Comparison of ENCODE assay signal across 25 mouse cellular contexts in the genomic region with DNA sequence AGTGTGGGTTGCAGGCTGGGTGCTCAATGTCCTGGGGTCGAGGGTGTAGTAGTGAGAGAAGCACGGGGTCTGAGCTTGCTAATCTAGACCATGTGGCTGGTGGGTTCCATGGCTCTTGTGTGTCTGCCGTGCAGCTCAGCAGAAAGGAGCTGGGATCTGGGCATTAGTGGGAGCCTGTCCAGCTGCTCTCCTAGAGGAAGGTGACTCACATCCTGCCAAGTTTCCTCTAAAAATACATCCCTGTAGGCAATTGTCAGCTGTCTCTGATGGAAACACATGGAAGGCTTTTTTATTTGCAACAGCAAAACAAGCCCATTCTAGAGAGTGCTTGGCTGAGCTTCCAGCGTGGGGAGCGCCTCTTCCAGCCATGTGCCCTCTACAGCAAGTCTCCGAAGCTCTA. TPM values are rescaled to one million over a fixed set of nuclear protein-coding genes. Genes with fewer than 3 reads are reported as not detected.
DNase-seq lines count a peak whose midpoint lies in the region; ATAC-seq and TF ChIP-seq lines count a peak whose summit lies in the region.
"Not testable (repeated sequence)": the region's sequence is repeated elsewhere in the genome, so short reads cannot be mapped to it uniquely, and the experiment has no call there.
"Had no signal": no experiment of that assay in that cellular context is flagged by ENCODE, and none has a peak within 500 bp of the region (broad histone marks: within the 10 kb centered on the region; RNA-seq: fewer than 3 reads in every experiment).

No protein-coding gene starts in this region.

- DNase-seq in heart, postnatal 0 days (ENCODE audit: low spot score); lung, postnatal 0 days (ENCODE audit: low spot score): not testable (repeated sequence)

- H3K27ac ChIP-seq in heart, embryonic 15.5 days; heart, embryonic 16.5 days (ENCODE audit: low read length); heart, postnatal 0 days (ENCODE audit: low read depth); lung, embryonic 16.5 days (ENCODE audit: low read length); lung, postnatal 0 days (ENCODE audit: low read length): not testable (repeated sequence)

- peak; percentile 40; the same call in 1 of the 2 replicates for ATAC-seq in cerebellum, adult (ENCODE audit: insufficient number of reproducible peaks, low FRiP score, low TSS enrichment)
- peak; percentile 77 for ATAC-seq in frontal cortex, adult (ENCODE audit: low TSS enrichment)
- peak; percentile 47; the same call in 1 of the 2 replicates for ATAC-seq in heart, embryonic 15.5 days (replicated peaks; ENCODE audit: insufficient number of reproducible peaks, insufficient read depth, low FRiP score, low read depth)
- peak; percentile 55; the same call in 1 of the 2 replicates for ATAC-seq in heart, embryonic 16.5 days (replicated peaks; ENCODE audit: extremely low read depth, insufficient read depth, low FRiP score)
- peak; percentile 47 for ATAC-seq in heart, postnatal 0 days (ENCODE audit: insufficient read depth, low read depth)
- peak; percentile 43; the same call in 1 of the 2 replicates for ATAC-seq in lung, embryonic 16.5 days (ENCODE audit: low read depth)
- ATAC-seq in lung, postnatal 0 days = peak; percentile 30; the same call in 1 of the 2 replicates

- not testable (repeated sequence) for H3K4me1 ChIP-seq in heart, embryonic 15.5 days (replicated peaks); heart, embryonic 16.5 days (ENCODE audit: control insufficient read depth, insufficient read depth, low read length); heart, postnatal 0 days (ENCODE audit: control insufficient read depth, insufficient read depth); lung, embryonic 16.5 days (replicated peaks; ENCODE audit: control insufficient read depth, insufficient read depth, low read length); lung, postnatal 0 days (ENCODE audit: insufficient read depth, low read depth, low read length)

- H3K36me3 ChIP-seq in heart, embryonic 15.5 days; heart, embryonic 16.5 days (ENCODE audit: control insufficient read depth, insufficient read depth); heart, postnatal 0 days (replicated peaks; ENCODE audit: control insufficient read depth, insufficient read depth, low read length); lung, embryonic 16.5 days (ENCODE audit: control insufficient read depth, insufficient read depth, low read length); lung, postnatal 0 days (ENCODE audit: insufficient read depth, low read length): not testable (repeated sequence)

- H3K9ac ChIP-seq in heart, embryonic 15.5 days; heart, embryonic 16.5 days (ENCODE audit: low read length); heart, postnatal 0 days (replicated peaks; ENCODE audit: low read depth, low read length); lung, embryonic 16.5 days (ENCODE audit: low read length); lung, postnatal 0 days (replicated peaks; ENCODE audit: low read depth): not testable (repeated sequence)

- not testable (repeated sequence) for H3K27me3 ChIP-seq in heart, embryonic 15.5 days; heart, embryonic 16.5 days (ENCODE audit: control insufficient read depth, insufficient read depth, low read length); heart, postnatal 0 days (ENCODE audit: control insufficient read depth, insufficient read depth, low read length); lung, embryonic 16.5 days (ENCODE audit: control insufficient read depth, insufficient read depth, low read depth, low read length); lung, postnatal 0 days (replicated peaks; ENCODE audit: insufficient read depth, low read length)

- WGBS in heart, embryonic 15.5 days = no CpG with 5 or more reads among the region's 6 CpGs
- WGBS in heart, embryonic 16.5 days = no CpG with 5 or more reads among the region's 6 CpGs
- no CpG with 5 or more reads among the region's 6 CpGs for WGBS in heart, postnatal 0 days
- WGBS in lung, embryonic 16.5 days = no CpG with 5 or more reads among the region's 6 CpGs
- WGBS in lung, postnatal 0 days = no CpG with 5 or more reads among the region's 6 CpGs

- TF ChIP-seq EP300 in heart, postnatal 0 days (IDR thresholded peaks at IDR 0.05; ENCODE audit: low read depth); lung, postnatal 0 days (IDR thresholded peaks at IDR 0.05): not testable (repeated sequence)

- not testable (repeated sequence) for H3K4me2 ChIP-seq in heart, embryonic 15.5 days; heart, embryonic 16.5 days (ENCODE audit: low read depth, low read length); heart, postnatal 0 days (ENCODE audit: low read depth, low read length); lung, embryonic 16.5 days (ENCODE audit: low read depth, low read length); lung, postnatal 0 days (replicated peaks; ENCODE audit: low read depth, low read length)

- H3K4me3 ChIP-seq in heart, embryonic 15.5 days; heart, embryonic 16.5 days (ENCODE audit: low read length); heart, postnatal 0 days (ENCODE audit: low read depth, low read length); lung, embryonic 16.5 days (ENCODE audit: low read length); lung, postnatal 0 days (ENCODE audit: low read depth, low read length): not testable (repeated sequence)

- TF ChIP-seq CTCF in heart, postnatal 0 days (IDR thresholded peaks at IDR 0.05; ENCODE audit: low read depth); lung, postnatal 0 days (IDR thresholded peaks at IDR 0.05): not testable (repeated sequence)

- not testable (repeated sequence) for H3K9me3 ChIP-seq in heart, embryonic 15.5 days (replicated peaks); heart, embryonic 16.5 days (replicated peaks; ENCODE audit: control insufficient read depth, low read length); heart, postnatal 0 days (replicated peaks; ENCODE audit: control insufficient read depth, low read length); lung, embryonic 16.5 days (ENCODE audit: control insufficient read depth, low read length); lung, postnatal 0 days (ENCODE audit: low read length)

RNA-seq across cellular contexts. Expression of a gene that starts 19.7 kb away (rescaled TPM):
- polyA plus RNA-seq in heart, embryonic 15.5 days (2015; fragmentation: Nextera tagmentation; extraction: Ambion mirVana) = 17.0 and 23.9 TPM in 2 replicates
- polyA plus RNA-seq in heart, embryonic 16.5 days (2015; fragmentation: Nextera tagmentation; extraction: Ambion mirVana) = 19.8 and 22.8 TPM in 2 replicates
- 99.6 and 106 TPM in 2 replicates for total RNA-seq in heart, postnatal 0 days (2014; rRNA removed; ENCODE audit: low replicate concordance)
- polyA plus RNA-seq in heart, postnatal 0 days (2015; fragmentation: Nextera tagmentation; extraction: Ambion mirVana) = 24.3 and 38.1 TPM in 2 replicates
- polyA plus RNA-seq in lung, embryonic 16.5 days (2015; fragmentation: Nextera tagmentation; extraction: Ambion mirVana) = 101 and 114 TPM in 2 replicates
- polyA plus RNA-seq in lung, postnatal 0 days (2015; fragmentation: Nextera tagmentation; extraction: Ambion mirVana) = 177 and 227 TPM in 2 replicates
- total RNA-seq: CH12.LX, G1E, MEL had no signal
- polyA plus RNA-seq: activated CD4-positive, CD25-positive, alpha-beta regulatory T cell, adult 4 months; CD4-positive, CD25-positive, alpha-beta regulatory T cell, adult 4 months; G1E; Patski had no signal

RNA-seq across cellular contexts. Expression of a gene that starts 44.3 kb away (rescaled TPM):
- polyA plus RNA-seq in heart, embryonic 15.5 days (2015; fragmentation: Nextera tagmentation; extraction: Ambion mirVana) = 15.8 and 21.7 TPM in 2 replicates
- 18.4 and 26.3 TPM in 2 replicates for polyA plus RNA-seq in heart, embryonic 16.5 days (2015; fragmentation: Nextera tagmentation; extraction: Ambion mirVana)
- total RNA-seq in heart, postnatal 0 days (2014; rRNA removed; ENCODE audit: low replicate concordance) = 9.0 and 18.0 TPM in 2 replicates
- polyA plus RNA-seq in heart, postnatal 0 days (2015; fragmentation: Nextera tagmentation; extraction: Ambion mirVana) = 17.5 and 18.1 TPM in 2 replicates
- polyA plus RNA-seq in lung, embryonic 16.5 days (2015; fragmentation: Nextera tagmentation; extraction: Ambion mirVana) = 48.8 and 50.5 TPM in 2 replicates
- polyA plus RNA-seq in lung, postnatal 0 days (2015; fragmentation: Nextera tagmentation; extraction: Ambion mirVana) = 76.1 and 87.6 TPM in 2 replicates
- polyA plus RNA-seq: brain, embryonic 14.5 days had no signal

RNA-seq across cellular contexts. Expression of a gene that starts 44.5 kb away (rescaled TPM):
- 0.43 and 0.82 TPM in 2 replicates for polyA plus RNA-seq in heart, embryonic 15.5 days (2015; fragmentation: Nextera tagmentation; extraction: Ambion mirVana)
- 0.35 and 0.45 TPM in 2 replicates for polyA plus RNA-seq in heart, embryonic 16.5 days (2015; fragmentation: Nextera tagmentation; extraction: Ambion mirVana)
- 0.46 and 2.4 TPM in 2 replicates for total RNA-seq in heart, postnatal 0 days (2014; rRNA removed; ENCODE audit: low replicate concordance)
- 0.23 and 0.26 TPM in 2 replicates for polyA plus RNA-seq in heart, postnatal 0 days (2015; fragmentation: Nextera tagmentation; extraction: Ambion mirVana)
- 1.0 TPM in 2 replicates for polyA plus RNA-seq in lung, embryonic 16.5 days (2015; fragmentation: Nextera tagmentation; extraction: Ambion mirVana)
- 0.58 and 0.82 TPM in 2 replicates for polyA plus RNA-seq in lung, postnatal 0 days (2015; fragmentation: Nextera tagmentation; extraction: Ambion mirVana)
- total RNA-seq: adrenal gland, adult 2 months; CH12.LX; ES-E14; MEL had no signal
- polyA plus RNA-seq: activated CD4-positive, CD25-positive, alpha-beta regulatory T cell, adult 4 months; adrenal gland, adult 2 months; C2C12; CD4-positive, CD25-positive, alpha-beta regulatory T cell, adult 4 months; G1E; Patski had no signal

RNA-seq across cellular contexts. Expression of a gene that starts 58.5 kb away (rescaled TPM):
- polyA plus RNA-seq in heart, embryonic 15.5 days (2015; fragmentation: Nextera tagmentation; extraction: Ambion mirVana) = not detected in 2 replicates
- polyA plus RNA-seq in heart, embryonic 16.5 days (2015; fragmentation: Nextera tagmentation; extraction: Ambion mirVana) = not detected in 2 replicates
- not detected in 2 replicates for total RNA-seq in heart, postnatal 0 days (2014; rRNA removed; ENCODE audit: low replicate concordance)
- polyA plus RNA-seq in heart, postnatal 0 days (2015; fragmentation: Nextera tagmentation; extraction: Ambion mirVana) = not detected in 2 replicates
- not detected in 2 replicates for polyA plus RNA-seq in lung, embryonic 16.5 days (2015; fragmentation: Nextera tagmentation; extraction: Ambion mirVana)
- not detected in 2 replicates for polyA plus RNA-seq in lung, postnatal 0 days (2015; fragmentation: Nextera tagmentation; extraction: Ambion mirVana)
- total RNA-seq: adrenal gland, adult 18-20 months; adrenal gland, adult 2 months; adrenal gland, adult 8-10 months; adrenal gland, postnatal 10 days; adrenal gland, postnatal 14 days; adrenal gland, postnatal 25 days; adrenal gland, postnatal 36 days; adrenal gland, postnatal 4 days; CH12.LX; G1E; MEL had no signal
- polyA plus RNA-seq: activated CD4-positive, CD25-positive, alpha-beta regulatory T cell, adult 4 months; adrenal gland, adult 2 months; brain, embryonic 14.5 days; C2C12; CD4-positive, CD25-positive, alpha-beta regulatory T cell, adult 4 months; cerebellum, adult 2 months; G1E; Patski had no signal

RNA-seq across cellular contexts. Expression of a gene that starts 59.3 kb away (rescaled TPM):
- polyA plus RNA-seq in heart, embryonic 15.5 days (2015; fragmentation: Nextera tagmentation; extraction: Ambion mirVana) = not detected in 2 replicates
- not detected in 2 replicates for polyA plus RNA-seq in heart, embryonic 16.5 days (2015; fragmentation: Nextera tagmentation; extraction: Ambion mirVana)
- total RNA-seq in heart, postnatal 0 days (2014; rRNA removed; ENCODE audit: low replicate concordance) = not detected in 2 replicates
- not detected in 2 replicates for polyA plus RNA-seq in heart, postnatal 0 days (2015; fragmentation: Nextera tagmentation; extraction: Ambion mirVana)
- polyA plus RNA-seq in lung, embryonic 16.5 days (2015; fragmentation: Nextera tagmentation; extraction: Ambion mirVana) = not detected in 2 replicates
- polyA plus RNA-seq in lung, postnatal 0 days (2015; fragmentation: Nextera tagmentation; extraction: Ambion mirVana) = not detected in 2 replicates
- total RNA-seq: adrenal gland, adult 18-20 months; adrenal gland, adult 2 months; adrenal gland, adult 8-10 months; adrenal gland, postnatal 10 days; adrenal gland, postnatal 14 days; adrenal gland, postnatal 25 days; adrenal gland, postnatal 36 days; adrenal gland, postnatal 4 days; CH12.LX; G1E; MEL had no signal
- polyA plus RNA-seq: activated CD4-positive, CD25-positive, alpha-beta regulatory T cell, adult 4 months; adrenal gland, adult 2 months; brain, embryonic 14.5 days; C2C12; CD4-positive, CD25-positive, alpha-beta regulatory T cell, adult 4 months; cerebellum, adult 2 months; G1E; Patski had no signal
